Mouse (Mus musculus): ENCODE measurements at regions not wholly inside any gene's neighbourhood (a gene's known extent, or its start where the extent isn't known, plus 50 kb on each side); places are given as distances from the start of the nearest gene placed in this dataset.

DNA sequence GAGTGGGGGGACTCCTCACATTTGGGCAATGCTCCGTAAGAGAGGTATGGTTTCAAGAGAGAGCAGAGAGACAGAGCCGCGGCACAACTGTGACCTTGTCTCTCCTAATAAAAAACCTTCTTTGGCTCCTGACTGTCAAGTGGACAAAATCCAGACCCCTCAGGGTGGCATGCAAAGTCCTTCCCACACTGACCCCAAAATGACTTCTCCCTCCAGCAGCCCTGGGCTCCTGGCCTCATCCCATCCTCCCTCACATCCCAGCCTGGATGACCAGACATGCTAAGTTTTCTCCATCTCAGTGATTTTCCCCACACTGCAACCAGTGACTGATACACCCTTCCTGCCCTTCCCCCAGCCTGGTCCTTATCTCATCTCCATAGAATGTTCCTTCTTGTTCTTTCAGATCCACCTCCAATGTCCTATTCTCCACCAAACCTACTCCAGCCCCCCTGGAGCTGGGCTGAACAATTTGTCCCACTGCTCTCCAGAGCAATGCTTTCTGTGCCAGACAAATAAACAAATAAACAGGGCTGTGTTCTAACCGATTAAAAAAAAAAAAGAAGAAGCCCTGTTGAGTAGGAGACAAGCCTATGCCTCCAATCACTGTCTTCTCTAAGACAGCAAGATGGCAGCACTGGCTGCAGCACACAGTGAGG, 75.7 kb upstream of the Zmiz1 start:
- no peak for DNase-seq

DNA sequence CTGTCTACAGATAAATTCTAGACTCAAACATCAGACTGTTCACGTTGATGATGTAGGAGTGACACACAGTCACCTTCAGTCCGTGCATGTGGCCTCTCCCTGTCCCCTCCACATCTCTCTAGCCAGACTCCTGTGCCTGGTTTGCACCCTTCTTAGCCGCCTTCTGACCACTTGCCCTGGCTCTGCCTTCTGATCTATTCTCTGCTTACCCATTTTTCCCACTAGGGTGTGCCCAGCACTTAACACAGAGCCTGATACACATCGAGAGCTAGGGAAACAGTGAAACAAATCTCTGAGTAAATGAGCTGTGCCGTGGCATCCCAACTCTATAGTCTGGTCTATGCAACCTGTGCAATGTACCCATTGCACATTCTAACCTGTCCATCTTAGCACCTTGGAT, 73.3 kb upstream of the Zmiz1 start:
- DNase-seq, result peak in 1 of 2 experiments; percentile 23

DNA sequence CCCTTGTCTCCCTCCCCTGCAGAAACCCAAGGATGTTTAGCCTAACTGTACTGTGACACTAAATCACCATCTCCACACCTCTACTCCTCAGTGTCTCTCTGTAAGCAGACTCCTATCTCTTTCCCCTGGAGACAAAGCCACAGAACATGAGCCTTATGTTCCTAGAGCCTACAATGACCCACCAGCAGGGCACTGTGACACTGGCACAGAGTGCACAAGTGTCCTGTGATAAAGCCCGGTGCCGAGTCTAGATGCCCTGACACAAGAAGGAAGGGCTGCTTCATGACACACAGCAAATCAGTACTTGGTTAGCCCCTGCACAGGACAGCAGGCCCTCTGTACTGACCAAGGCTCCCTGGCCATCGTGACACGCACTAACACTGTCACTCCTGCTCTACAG, 71.2 kb upstream of the Zmiz1 start:
- DNase-seq, result no peak

DNA sequence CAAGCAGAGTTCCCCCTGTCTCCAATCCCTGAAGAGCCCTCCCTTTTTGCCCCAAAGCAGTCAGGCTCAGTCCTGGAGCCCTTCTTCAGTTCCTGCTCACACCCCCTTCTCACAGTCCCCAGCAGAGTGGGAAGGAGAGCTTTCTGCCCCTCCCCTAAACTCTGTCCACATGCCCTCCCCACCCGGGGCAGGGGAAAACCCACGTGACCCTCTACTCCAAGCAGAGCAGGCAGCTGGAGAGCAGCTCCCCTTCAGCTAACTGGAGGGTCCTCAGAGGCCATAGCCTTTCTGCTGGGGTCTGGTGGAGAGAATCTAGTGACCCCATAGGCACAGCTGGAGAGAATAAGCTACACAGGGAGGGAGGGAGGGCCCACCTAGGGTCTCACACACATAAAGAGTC, 69.7 kb upstream of the Zmiz1 start:
- DNase-seq, result no peak

DNA sequence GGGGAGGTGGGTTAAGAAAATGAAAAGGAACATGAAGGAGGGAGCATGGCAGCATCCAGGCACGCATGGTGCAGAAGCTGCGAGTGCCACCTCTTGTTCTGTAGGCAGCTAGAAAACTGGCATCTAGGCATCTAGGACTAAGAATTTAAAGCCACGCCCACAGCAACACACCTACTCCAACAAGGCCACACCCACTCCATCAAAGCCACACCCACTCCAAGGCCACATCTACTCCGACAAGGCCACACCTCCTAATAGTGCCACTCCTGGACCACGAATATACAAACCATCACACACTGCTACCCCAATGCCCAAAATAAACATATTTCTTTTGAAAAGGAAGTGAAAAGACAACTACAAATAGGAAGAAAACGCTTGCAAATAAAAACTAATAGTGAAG, 66.6 kb upstream of the Zmiz1 start:
- no peak for DNase-seq

DNA sequence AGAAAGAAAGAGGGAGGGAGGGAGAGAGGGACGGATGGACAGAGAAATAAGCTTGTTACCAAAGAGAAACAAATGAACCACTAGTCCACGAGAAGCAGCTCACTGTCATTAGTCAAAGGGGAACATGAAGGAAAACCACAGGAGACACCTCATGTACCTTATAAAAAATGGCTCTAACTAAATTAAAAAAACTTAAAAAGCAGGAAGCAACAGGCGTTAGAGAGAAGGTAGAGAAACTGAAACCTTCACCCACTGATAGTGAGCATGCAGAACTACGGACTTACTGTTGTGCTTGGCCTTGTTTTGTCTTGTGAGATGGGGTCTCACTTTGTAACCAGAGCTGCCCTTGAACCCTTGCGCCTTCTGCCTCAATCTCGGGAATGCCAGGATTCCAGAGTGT, 66.0 kb upstream of the Zmiz1 start:
- no peak for DNase-seq

DNA sequence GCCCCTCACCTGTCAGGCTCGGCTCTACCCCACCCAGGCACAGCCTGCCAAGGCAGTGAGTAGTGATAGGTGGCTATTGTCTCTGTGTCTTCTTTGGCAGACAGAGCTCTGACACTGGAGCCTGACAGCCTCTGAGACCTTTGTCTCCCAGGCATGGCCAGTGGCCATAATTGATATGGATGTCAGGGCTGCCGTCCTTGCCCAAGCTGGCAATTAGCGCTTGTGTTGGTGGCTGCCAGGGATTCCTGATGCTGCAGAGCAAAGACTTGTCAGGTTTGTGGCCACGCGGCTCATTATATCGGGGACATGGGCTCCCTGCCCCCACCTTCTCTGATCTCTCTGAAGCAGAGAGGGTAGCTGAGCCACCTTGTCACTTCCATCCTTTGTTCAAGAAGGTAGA, 64.1 kb upstream of the Zmiz1 start:
- no peak for DNase-seq

DNA sequence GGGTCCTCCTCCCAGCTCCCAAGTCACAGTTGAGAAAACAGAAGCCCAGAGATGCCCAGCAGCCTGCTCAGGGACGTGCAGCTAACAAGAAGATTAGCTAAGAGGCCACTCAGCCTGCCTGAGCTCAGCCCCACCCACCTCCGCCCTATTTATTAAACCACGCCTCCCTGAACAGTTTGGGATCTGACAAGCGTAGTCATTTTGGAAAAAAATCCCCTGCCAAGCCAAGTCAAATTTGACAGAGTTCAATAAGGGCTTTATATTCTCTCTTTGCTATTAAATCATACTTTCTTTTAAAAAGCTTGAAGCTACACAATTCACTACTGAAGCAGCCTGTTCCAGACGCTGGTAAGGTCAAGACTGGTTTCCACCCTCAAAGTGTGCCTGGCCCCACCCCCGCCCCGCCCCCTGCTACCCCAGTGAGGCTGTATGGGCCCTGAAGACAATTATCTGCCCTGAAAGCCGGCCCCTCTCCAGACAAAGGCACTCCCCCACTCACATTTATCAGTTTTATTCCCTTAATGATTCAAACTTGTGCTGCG, 61.9 kb upstream of the Zmiz1 start:
- DNase-seq, result peak; percentile 76 to 85

DNA sequence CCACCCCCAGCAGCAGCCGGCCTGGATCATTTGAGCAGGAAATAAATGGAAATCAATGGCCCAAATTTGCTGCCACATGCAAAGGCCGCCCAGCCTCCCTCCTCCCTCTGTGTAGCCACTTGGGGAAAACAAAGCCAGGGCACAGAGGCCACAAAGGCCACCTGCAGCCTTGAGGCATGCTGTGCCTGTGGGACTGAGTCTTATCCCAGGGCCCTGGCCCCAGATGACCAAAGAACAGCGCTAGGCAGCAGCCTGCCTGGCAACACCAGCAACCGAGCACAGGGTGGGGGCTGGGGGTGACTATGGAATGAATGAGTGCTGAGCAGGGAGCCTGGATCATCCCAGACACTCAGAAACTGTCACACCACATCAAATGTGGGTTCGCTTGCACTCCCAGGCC, 61.2 kb upstream of the Zmiz1 start:
- DNase-seq, result no peak

DNA sequence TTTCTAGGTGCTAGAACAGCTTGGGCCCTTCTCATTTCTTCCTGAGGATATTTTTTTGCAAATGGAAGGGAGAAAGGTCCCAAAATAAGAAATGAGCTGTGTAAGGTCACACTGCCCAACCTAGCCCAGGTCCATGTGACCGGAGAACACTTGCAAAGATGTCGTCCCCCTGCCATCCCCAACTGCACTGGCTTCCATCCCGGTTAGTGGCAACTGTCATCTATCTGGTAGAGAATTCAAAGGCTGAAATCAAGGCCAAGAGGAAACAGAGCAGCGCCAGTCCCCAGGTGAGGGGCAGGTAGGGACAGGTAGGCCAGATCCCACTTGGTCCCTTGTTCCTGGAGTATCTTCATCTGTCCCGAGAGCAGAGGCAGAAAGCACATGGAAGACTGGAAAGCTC, 60.2 kb upstream of the Zmiz1 start:
- DNase-seq, result no peak

DNA sequence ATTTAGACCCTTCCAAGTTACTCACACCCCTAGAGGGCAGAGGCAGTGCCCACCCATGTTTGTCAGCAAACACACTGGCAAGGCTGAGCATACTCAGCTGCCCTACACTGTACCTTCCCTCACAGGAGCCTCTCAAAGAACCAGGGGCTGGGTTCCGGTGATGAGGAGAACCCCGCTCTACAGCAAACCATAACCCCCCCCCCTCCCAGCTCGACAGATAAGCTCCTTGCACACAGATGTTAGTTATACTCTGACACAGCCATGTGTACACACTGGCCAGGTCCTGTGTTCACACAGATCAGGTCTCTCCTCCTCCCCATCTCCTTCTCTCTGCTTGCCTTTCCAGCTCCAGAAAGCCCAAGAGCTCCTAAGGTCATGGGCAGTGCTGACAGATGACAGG, 59.7 kb upstream of the Zmiz1 start:
- no peak for DNase-seq

DNA sequence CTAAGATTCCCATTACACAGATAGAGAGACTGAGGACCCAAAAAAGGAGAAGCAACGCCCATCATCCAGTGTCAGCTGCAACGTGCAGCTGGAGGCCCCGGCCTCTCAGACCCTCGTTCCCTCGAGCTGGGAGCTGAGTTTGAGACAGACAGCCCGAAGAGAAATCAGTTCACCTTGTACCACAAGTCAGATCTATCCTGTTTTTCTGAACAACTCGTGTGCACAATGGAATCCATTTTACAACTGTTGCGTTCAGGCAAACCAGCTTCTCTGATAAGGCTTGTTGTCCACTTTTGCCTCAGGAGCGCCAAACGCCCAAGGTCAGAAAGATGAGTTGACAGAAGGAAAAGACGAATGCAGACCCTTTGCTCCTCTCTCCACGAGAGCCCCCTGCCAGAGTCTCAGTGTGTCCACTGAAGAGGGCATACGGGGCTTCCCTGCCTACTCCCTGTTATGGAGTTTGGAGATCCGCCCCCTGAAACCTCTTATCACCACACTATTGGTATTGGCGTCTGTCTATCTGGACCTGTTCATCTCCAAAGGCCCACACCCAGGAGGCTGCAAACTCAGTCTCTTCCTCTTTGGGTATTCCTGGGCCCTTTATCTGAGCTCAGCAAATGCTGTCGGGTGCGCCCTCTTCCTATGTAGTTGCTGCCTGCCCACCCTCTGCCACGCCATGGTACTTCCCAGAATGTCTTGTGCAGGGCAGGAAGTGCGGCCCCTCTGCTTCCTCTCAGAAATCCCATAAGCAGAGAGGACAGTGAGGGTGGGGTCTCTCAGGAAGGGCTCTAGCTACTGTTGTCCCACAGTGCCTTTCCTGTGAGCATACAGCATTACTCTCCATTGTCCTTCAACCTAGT, 57.7 kb upstream of the Zmiz1 start:
- peak; percentile 74 to 83 for DNase-seq

DNA sequence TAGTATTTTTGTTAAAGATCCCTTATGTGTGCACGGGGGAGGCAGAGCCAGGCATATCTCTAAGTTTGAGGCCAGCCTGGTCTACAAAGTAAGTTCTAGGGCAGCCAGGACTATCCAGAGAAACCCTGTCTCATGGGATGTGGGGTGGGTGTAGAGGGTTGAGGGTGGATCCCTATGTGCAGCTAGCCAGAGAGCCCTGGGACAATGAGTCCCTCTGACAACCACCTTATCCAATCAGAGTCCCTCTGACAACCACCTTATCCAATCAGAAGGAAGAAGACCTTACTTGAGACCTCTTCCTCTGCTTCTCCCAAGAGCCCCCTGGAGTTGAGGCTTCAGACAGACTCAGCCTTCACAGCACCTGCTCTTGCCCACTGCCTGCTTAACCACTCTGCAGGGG, 56.6 kb upstream of the Zmiz1 start:
- DNase-seq, result no peak

DNA sequence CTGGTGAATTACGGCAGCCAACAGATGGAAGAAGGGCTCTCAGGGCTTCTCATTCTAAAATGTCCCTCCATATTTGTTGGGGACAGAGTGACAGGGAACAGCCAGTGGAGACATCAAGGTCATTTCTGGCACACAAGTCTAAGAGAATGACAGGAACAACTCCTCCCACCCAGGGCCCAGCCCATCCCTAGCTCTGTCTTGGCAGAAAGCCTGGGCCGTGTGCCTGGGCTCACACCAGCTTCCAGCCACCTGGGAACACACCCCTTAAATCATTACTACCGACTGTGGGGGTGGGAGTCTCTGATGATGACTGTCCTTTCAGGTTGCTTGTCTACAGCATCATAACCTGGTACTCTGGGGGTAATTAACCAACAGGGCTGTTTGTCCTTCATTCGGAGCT, 53.8 kb upstream of the Zmiz1 start:
- DNase-seq, result peak in 1 of 2 experiments; percentile 40

DNA sequence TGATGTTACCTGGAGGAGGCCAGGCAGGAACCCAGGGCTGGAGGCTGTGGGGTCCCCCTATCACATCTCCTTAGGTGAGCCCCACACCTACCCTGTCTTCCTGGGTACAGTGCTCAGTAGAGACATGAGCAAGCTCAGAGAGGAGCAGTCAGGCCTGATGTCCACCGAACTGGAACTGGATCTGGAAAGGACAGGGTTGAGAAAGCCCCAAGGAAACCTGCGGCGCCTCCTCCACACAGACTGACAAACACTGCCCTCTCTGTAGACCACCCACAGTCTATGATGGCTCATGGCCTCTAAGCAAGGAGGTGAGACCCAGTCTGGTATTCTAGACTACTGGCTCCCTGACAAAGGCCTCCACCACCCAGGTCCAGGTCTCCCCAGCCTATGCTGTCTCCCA, 52.9 kb upstream of the Zmiz1 start:
- DNase-seq, result no peak

DNA sequence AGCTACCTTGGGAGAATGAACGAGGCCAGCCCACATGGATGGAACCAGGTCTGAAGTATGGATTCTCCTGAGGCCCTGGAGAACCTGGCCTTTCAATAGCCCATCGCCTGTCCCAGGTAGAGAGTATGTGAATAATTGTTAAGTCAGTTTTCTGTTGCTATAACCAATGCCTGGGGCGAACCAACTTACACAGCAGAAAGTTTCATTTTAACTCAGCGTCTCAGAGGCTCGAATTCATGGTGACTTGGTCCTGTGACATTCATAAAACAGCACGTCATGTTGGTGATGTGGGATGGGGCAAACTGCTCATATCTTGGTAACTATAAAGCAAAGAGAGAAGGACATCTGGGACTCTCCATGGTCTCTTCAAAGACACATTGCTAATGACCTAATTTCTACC, 52.4 kb upstream of the Zmiz1 start:
- DNase-seq, result no peak

DNA sequence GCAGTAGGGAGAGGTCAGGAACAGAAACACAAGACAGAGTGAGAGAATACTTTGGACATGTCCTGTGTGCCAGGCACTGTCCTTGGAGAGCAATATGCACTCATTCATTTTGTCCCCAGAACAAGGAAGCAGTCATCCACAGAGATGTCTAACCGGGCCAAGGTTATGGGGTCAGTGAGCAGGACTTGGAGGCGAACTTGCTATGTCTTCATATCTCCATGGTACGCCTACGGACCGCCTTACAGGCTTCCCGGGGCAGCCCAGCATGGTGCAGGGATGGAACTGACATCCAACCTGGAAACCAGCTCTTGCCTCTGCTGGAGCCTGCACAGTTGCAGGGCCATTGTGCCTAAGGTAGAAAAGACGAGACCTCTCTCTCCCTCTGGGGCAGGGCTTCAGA, 51.9 kb upstream of the Zmiz1 start:
- DNase-seq, result no peak

Measured in lung, adult 18-20 months (tissue).